Mouse (Mus musculus) liver, adult 2 months (tissue): Measurements from ENCODE around the gene Nr3c2. TPM values are rescaled to one million over a fixed set of nuclear protein-coding genes. Genes with fewer than 3 reads are reported as not detected.

Experiments used
- DNase-seq: peaks from one replicate; pipeline ENCODE4 v3.0.0-alpha.2; 2011; ENCODE audit warnings: low read depth, low spot score; ENCODE audit errors: extremely low read depth
- H3K27ac ChIP-seq: fragments of 200-500 bp; replicated peaks from 2 replicates; pipeline ENCODE4 v1.5.1; 2012; ENCODE audit warnings: low read depth, mild to moderate bottlenecking, control low read depth, inconsistent platforms, low read length; ENCODE audit not compliant: insufficient read depth
- H3K27me3 ChIP-seq: fragments of 200-500 bp; 2 replicates; pipeline ENCODE4 v1.6.1; 2012; ENCODE audit warnings: mild to moderate bottlenecking, moderate library complexity, low read length, inconsistent platforms; ENCODE audit not compliant: control insufficient read depth, insufficient read depth
- H3K36me3 ChIP-seq: fragments of 200-500 bp; 2 replicates; pipeline ENCODE4 v1.6.1; 2012; ENCODE audit warnings: low read length, inconsistent platforms; ENCODE audit not compliant: control insufficient read depth, insufficient read depth
- H3K4me1 ChIP-seq: fragments of 200-500 bp; 2 replicates; pipeline ENCODE4 v1.6.1; 2011; ENCODE audit warnings: low read length; ENCODE audit not compliant: control insufficient read depth, insufficient read depth
- H3K4me3 ChIP-seq: fragments of 200-500 bp; 2 replicates; pipeline ENCODE4 v1.5.1; 2011; ENCODE audit warnings: low read depth, mild to moderate bottlenecking, control low read depth, low read length, moderate library complexity; ENCODE audit not compliant: insufficient read depth
- H3K79me2 ChIP-seq: fragments of 200-500 bp; 2 replicates; pipeline ENCODE4 v1.6.1; 2012; ENCODE audit warnings: inconsistent platforms, mild to moderate bottlenecking, low read length, moderate library complexity; ENCODE audit not compliant: control insufficient read depth, insufficient read depth
- H3K9ac ChIP-seq: fragments of 200-500 bp; 2 replicates; pipeline ENCODE4 v1.6.1; 2012; ENCODE audit warnings: low read depth, mild to moderate bottlenecking, control low read depth, inconsistent platforms, low read length
- CTCF ChIP-seq: fragments of 200-500 bp; IDR thresholded peaks from 2 replicates; pipeline ENCODE4 v1.5.1; 2011; ENCODE audit warnings: low read depth, low read length, control low read depth
- POLR2A ChIP-seq: fragments of 200-500 bp; IDR thresholded peaks from 2 replicates; pipeline ENCODE4 v1.6.1; 2011; ENCODE audit warnings: low read length, control low read depth; ENCODE audit not compliant: insufficient read depth; ENCODE audit errors: extremely low read depth
- WGBS: fragments of 180-500 bp; shearing (Covaris S2); methylation state at CpG from one replicate; pipeline ENCODE4 v1.1.7; 2018; 5-methylcytosine and 5-hydroxymethylcytosine counted together
- polyA plus RNA-seq: library from polyadenylated mRNA; depleted of rRNA; stranded (reverse); fragments of >200 nt; gene quantifications from 2 replicates; pipeline ENCODE4 v1.2.3, GENCODE M21; 2012
- total RNA-seq: library from RNA; depleted of rRNA; stranded (reverse); fragments of >200 nt; gene quantifications from 2 replicates; pipeline ENCODE4 v1.2.3, GENCODE M21; 2014

Nr3c2 gene
- total and polyA plus RNA-seq, 2 experiments = 4.7 to 14.8 TPM

GRCm38 (mm10) chr8:77133797-77134385 is 234.6 kb downstream of the Nr3c2 start:
- no peaks in the 10 kb centered on the region for H3K27me3 ChIP-seq
- H3K79me2 ChIP-seq = 0 out of 2 replicates have a peak, but pooled peaks cover 3% of the 10 kb centered on the region
- WGBS = 62% methylated on average over 7 of the region's 7 CpGs
- no peak for DNase-seq
- H3K36me3 ChIP-seq = no peaks in the 10 kb centered on the region; the same call in 1 of the 2 replicates
- H3K9ac ChIP-seq = no peak overlapping the region
- peaks cover 5% of the 10 kb centered on the region; the same call in 1 of the 2 replicates for H3K4me1 ChIP-seq
- no peak overlapping the region; the same call in 1 of the 2 replicates for H3K27ac ChIP-seq
- no peak overlapping the region for H3K4me3 ChIP-seq
- TF ChIP-seq CTCF = no peak
- TF ChIP-seq POLR2A = no peak

- Histone ChIP-seq H3K27me3 (no peaks in the 10 kb centered on the region), H3K27ac (no peak overlapping the region), H3K4me3 (no peak overlapping the region), H3K4me1 (no peaks in the 10 kb centered on the region), H3K79me2 (0 out of 2 replicates have a peak, but pooled peaks cover 7% of the 10 kb centered on the region), H3K36me3 (no peaks in the 10 kb centered on the region), H3K9ac (no peak overlapping the region)
- no peak for TF ChIP-seq POLR2A
- TF ChIP-seq CTCF = no peak
- DNase-seq = no peak
- WGBS = 92% methylated on average over 3 of the region's 3 CpGs
Observed at GRCm38 (mm10) chr8:77145285-77145684, 246.0 kb downstream of the Nr3c2 start.

GRCm38 (mm10) chr8:77154496-77154895 is 255.3 kb downstream of the Nr3c2 start:
- TF ChIP-seq CTCF = peak; percentile 24; the same call in 1 of the 2 replicates
- no peak for TF ChIP-seq POLR2A
- H3K36me3 ChIP-seq = peaks cover 7% of the 10 kb centered on the region
- no peaks in the 10 kb centered on the region for H3K27me3 ChIP-seq
- 51% methylated on average over 3 of the region's 3 CpGs for WGBS
- no peaks in the 10 kb centered on the region for H3K4me1 ChIP-seq
- H3K4me3 ChIP-seq = no peak overlapping the region
- H3K9ac ChIP-seq = no peak overlapping the region
- no peak overlapping the region for H3K27ac ChIP-seq
- no peaks in the 10 kb centered on the region for H3K79me2 ChIP-seq
- DNase-seq = peak; percentile 35

GRCm38 (mm10) chr8:77169320-77169719 is 270.1 kb downstream of the Nr3c2 start:
- Histone ChIP-seq H3K9ac (no peak overlapping the region), H3K4me3 (no peak overlapping the region), H3K79me2 (peaks cover 2% of the 10 kb centered on the region; the same call in 1 of the 2 replicates), H3K27me3 (no peaks in the 10 kb centered on the region), H3K27ac (no peak overlapping the region), H3K4me1 (no peaks in the 10 kb centered on the region), H3K36me3 (no peaks in the 10 kb centered on the region)
- TF ChIP-seq CTCF = no peak
- TF ChIP-seq POLR2A = no peak
- WGBS = 94% methylated on average over 6 of the region's 6 CpGs
- no peak for DNase-seq

DNA sequence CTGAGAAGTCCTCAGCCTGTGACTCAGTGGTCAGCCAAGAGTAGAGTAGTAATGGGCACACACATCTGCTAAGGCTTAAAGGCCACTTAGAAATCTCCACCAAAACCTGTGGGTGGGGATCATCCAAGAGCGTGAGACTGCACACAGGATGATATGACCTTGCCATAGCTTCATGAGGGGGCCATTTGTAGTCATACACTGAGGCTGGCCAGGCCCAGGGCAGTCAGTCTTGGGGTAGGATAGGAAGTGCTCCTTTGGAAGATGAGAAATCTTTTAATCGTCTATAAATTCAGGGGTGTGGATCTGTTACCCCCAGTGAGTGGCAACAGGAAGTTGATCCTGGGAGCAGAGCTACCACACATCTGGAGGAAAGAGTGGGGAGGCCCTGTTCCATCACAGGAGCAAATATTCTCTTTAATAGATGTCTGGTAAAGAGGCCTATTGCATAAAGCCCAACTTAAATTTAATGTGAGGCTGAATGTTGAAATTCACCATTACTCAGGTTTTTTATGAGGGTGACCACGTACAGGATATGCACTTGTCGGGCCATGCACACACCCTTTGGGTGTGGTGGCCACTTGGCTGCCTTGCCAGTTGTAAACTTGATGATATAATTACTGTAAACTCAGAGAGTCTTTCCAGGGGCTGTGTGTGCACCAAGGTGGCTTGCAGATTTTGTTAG is 270.7 kb downstream of the Nr3c2 start:
- no peak overlapping the region for H3K27ac ChIP-seq
- peaks cover 2% of the 10 kb centered on the region; the same call in 1 of the 2 replicates for H3K79me2 ChIP-seq
- H3K9ac ChIP-seq = no peak overlapping the region
- H3K4me1 ChIP-seq = no peaks in the 10 kb centered on the region
- no peak for DNase-seq
- H3K27me3 ChIP-seq = no peaks in the 10 kb centered on the region
- 89% methylated on average over 4 of the region's 4 CpGs for whole genome bisulfite sequencing
- no peak for TF ChIP-seq CTCF
- TF ChIP-seq POLR2A = no peak
- no peak overlapping the region for H3K4me3 ChIP-seq
- H3K36me3 ChIP-seq = no peaks in the 10 kb centered on the region

DNA sequence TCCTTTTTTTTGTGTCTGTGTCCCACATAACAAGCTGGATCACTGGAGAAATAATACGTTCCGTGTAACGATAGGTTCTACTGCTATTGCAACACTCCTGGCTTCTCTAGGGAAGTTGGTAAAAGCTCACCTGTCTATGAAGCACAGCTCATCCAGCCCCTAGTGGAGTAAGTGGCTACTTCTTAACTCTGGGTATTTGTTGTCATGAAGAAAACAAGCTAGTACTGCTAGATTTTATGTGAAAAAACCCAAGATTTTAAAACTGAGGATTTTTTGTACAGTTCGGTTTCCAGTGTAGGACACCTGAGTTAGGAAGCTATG is 271.2 kb downstream of the Nr3c2 start:
- peak; percentile 10 for DNase-seq
- Histone ChIP-seq H3K36me3 (0 out of 2 replicates have a peak, but pooled peaks cover 1% of the 10 kb centered on the region), H3K79me2 (peaks cover 2% of the 10 kb centered on the region; the same call in 1 of the 2 replicates), H3K27ac (no peak overlapping the region), H3K9ac (no peak overlapping the region), H3K4me3 (no peak overlapping the region), H3K27me3 (no peaks in the 10 kb centered on the region), H3K4me1 (no peaks in the 10 kb centered on the region)
- TF ChIP-seq CTCF = no peak
- no peak for TF ChIP-seq POLR2A
- WGBS = 54% methylated on average over 4 of the region's 4 CpGs
